Mouse (Mus musculus): ENCODE data around the gene Guca2a. TPM values are rescaled to one million over a fixed set of nuclear protein-coding genes. Genes with fewer than 3 reads are reported as not detected.

The Guca2a gene
- polyA plus RNA-seq, 1 experiment, result not detected

DNA sequence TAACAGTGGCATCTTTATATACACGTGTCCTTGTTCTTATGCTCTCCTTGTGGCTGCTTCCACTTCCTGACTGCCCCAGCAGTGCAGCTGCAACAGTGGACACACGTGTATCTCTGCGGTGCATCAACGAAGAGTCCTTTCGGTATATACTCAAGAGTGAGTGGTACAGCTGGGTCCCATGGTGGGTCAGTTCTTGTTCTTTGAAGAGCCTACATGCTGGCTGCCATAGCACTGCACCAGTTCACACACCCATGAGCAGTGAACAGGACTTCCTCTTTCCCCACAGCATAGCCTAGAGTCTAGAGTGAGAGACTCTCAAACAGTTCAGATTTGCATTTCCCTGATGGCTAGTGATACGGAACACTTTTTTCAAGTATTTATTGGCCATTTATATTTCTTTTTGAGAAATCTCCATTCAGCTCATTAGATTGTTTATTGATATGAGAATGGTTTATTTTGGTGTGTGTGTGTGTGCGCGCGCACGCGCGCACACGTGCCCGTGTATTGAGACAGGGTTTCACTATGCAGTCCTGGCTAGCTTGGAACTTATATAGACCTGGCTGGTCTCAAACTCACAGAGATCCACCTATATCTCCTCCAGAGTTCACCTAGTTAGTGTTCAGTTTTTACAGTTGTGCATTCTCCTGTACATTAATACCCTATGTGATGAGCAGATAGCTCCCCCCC lies 26.0 kb downstream of the Guca2a start:
- no peaks in the 10 kb centered on the region for H3K4me1 ChIP-seq (ENCODE audit: control insufficient read depth, insufficient read depth, low read length)
- no peak overlapping the region for H3K4me3 ChIP-seq (replicated peaks; ENCODE audit: extremely low read depth, low read depth, low read length)
- TF ChIP-seq CTCF (IDR thresholded peaks at IDR 0.05; ENCODE audit: insufficient read depth, low read length), result no peak
- no peak for TF ChIP-seq POLR2A (IDR thresholded peaks at IDR 0.05; ENCODE audit: borderline replicate concordance, extremely low read depth, low read depth, low read length)
- WGBS, result 84% methylated on average over 14 of the region's 14 CpGs
- DNase-seq, result no peak

DNA sequence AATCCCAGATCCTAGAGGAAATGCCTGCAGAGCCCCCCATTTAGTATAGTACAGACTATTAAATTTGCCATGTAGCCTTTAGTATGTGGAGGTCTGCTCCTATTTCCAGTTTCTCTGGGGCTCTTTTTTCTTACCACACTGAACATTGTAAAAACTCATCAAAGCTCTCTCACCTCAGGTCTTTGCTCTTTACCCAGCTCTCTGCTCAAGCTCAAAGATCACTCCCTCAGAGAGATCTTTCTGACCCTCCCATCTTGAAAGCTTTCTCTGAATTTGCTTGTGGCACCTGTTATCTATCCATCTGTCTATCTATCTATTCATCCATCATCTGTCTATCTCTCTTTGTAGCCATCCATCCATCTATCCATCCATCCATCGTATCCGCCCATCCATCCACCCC lies 27.7 kb downstream of the Guca2a start:
- no peak for DNase-seq
- Histone ChIP-seq H3K4me3 (replicated peaks; ENCODE audit: extremely low read depth, low read depth, low read length) (no peak overlapping the region), H3K4me1 (ENCODE audit: control insufficient read depth, insufficient read depth, low read length) (no peaks in the 10 kb centered on the region)
- WGBS, result 84% methylated on average over 2 of the region's 2 CpGs
- TF ChIP-seq POLR2A (IDR thresholded peaks at IDR 0.05; ENCODE audit: borderline replicate concordance, extremely low read depth, low read depth, low read length) (no peak), CTCF (IDR thresholded peaks at IDR 0.05; ENCODE audit: insufficient read depth, low read length) (no peak)

- DNase-seq, result no peak
- Histone ChIP-seq H3K4me1 (ENCODE audit: control insufficient read depth, insufficient read depth, low read length) (no peaks in the 10 kb centered on the region), H3K4me3 (replicated peaks; ENCODE audit: extremely low read depth, low read depth, low read length) (no peak overlapping the region)
- TF ChIP-seq POLR2A (IDR thresholded peaks at IDR 0.05; ENCODE audit: borderline replicate concordance, extremely low read depth, low read depth, low read length) (no peak), CTCF (IDR thresholded peaks at IDR 0.05; ENCODE audit: insufficient read depth, low read length) (no peak)
- WGBS, result 30% methylated on average over 8 of the region's 8 CpGs
Observed at GRCm38 (mm10) chr4:119666116-119666515, 28.6 kb downstream of the Guca2a start.

DNA sequence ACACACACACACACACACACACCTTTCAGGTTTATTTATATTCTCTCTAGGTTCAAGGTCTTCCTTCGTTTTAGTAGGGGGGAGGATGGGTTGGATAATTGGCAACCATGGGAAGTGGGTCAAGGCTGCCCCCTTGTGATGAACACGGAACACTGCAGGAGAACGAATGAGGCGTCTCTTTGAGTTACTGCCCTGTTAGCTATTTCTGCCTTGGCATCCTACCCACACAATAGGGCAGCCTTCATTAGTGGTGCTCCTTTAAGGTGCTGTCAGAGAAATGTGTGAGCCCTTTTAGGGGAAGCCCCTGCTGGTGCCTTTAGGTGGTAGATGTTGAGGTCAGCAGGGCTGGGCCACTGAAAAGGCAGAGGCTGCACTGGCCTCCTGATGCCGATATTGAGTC lies 29.9 kb downstream of the Guca2a start:
- DNase-seq, result peak; percentile 25
- WGBS, result 21% methylated on average over 5 of the region's 5 CpGs
- Histone ChIP-seq H3K4me3 (replicated peaks; ENCODE audit: extremely low read depth, low read depth, low read length) (no peak overlapping the region), H3K4me1 (ENCODE audit: control insufficient read depth, insufficient read depth, low read length) (no peaks in the 10 kb centered on the region)
- no peak for TF ChIP-seq POLR2A (IDR thresholded peaks at IDR 0.05; ENCODE audit: borderline replicate concordance, extremely low read depth, low read depth, low read length)
- peak; percentile 86 for TF ChIP-seq CTCF (IDR thresholded peaks at IDR 0.05; ENCODE audit: insufficient read depth, low read length)

DNA sequence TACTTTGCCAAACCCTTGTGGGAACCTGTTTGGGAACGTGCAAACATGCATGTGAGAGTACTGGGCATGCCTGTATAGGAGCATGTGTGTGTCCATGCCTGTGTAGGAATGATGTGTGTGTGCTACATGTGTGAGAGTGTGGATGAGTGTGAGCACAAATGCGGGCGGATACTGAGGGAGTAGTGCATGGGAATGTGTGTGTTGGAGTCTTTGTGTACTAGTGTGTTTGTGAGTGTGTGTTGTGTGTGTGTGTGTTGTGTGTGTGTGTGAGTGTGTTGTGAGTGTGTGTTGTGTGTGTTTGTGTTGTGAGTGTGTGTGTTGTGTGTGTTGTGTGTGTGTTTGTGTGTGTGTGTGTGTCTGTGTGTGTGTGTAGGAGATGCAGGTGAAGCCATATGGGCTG lies 30.7 kb downstream of the Guca2a start:
- H3K4me1 ChIP-seq (ENCODE audit: control insufficient read depth, insufficient read depth, low read length), result no peaks in the 10 kb centered on the region
- no peak for TF ChIP-seq POLR2A (IDR thresholded peaks at IDR 0.05; ENCODE audit: borderline replicate concordance, extremely low read depth, low read depth, low read length)
- no peak for DNase-seq
- 87% methylated on average over 3 of the region's 3 CpGs for WGBS
- H3K4me3 ChIP-seq (replicated peaks; ENCODE audit: extremely low read depth, low read depth, low read length), result no peak overlapping the region

DNA sequence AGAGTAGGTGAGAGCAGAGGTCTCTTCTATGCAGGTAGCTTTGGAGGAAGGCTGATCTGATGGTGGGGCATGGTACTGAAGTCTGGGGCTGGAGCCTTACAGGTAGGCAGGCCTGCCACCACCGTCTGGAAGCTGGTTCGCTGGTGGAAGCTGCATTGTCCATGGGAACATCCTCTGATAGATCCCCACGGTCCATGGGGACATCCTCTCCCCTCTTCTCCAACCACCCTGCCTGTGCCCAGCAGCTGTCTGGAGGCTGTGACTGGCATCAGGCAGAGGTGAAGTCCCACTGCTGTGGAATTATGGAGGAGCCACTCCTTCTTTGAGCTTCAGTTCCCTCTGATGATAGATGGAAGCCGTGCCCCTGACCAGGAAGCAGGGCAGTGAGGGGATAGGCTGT lies 31.1 kb downstream of the Guca2a start:
- TF ChIP-seq CTCF (IDR thresholded peaks at IDR 0.05; ENCODE audit: insufficient read depth, low read length), result no peak
- TF ChIP-seq POLR2A (IDR thresholded peaks at IDR 0.05; ENCODE audit: borderline replicate concordance, extremely low read depth, low read depth, low read length), result no peak

DNA sequence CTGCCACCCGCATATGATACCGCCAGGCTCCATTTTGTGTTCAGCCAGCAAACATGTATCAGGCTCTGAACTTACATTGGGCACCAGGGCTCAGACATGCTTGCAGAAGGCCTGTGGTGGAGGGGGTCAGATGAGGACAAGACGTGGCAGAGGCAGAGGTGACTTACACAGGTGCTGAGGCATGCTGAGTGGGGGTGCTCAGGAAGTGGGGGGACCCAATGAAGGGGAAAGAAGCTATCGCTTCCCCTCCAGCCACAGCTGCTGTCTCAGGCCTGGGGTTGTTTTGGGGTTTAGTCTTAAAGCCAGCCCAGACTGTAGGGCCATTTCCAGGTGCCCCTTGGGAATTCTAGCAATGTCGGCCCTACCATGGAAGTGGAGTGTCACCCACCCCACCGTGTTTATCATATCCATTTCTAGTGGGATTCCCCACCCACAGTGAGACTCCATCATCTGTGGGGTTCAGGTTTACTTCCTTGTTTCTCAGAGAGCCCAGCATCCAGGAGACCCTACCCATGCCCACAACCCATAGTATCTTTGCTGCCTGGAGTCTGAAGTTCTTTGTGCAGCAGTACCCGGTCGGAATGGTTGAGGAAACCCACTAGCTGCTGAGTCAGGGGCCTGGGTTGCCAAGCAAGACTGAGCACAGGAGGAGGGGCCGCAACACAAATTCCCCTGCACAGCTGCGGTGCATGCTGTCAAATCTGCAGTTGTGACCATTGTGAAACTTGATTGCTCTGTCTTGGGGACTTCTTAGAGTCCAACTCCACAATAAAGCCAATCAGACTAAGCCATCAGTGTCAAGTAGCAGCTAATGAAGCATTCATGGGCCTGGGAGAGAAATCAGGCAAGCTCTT lies 32.1 kb downstream of the Guca2a start:
- no peak overlapping the region for H3K4me3 ChIP-seq (replicated peaks; ENCODE audit: extremely low read depth, low read depth, low read length)
- no peaks in the 10 kb centered on the region for H3K4me1 ChIP-seq (ENCODE audit: control insufficient read depth, insufficient read depth, low read length)
- 67% methylated on average over 10 of the region's 10 CpGs for whole genome bisulfite sequencing
- no peak for DNase-seq
- no peak for TF ChIP-seq CTCF (IDR thresholded peaks at IDR 0.05; ENCODE audit: insufficient read depth, low read length)
- no peak for TF ChIP-seq POLR2A (IDR thresholded peaks at IDR 0.05; ENCODE audit: borderline replicate concordance, extremely low read depth, low read depth, low read length)

More for the DNA sequence above, 31.1 kb downstream of the Guca2a start:
- no peak overlapping the region for H3K4me3 ChIP-seq (replicated peaks; ENCODE audit: extremely low read depth, low read depth, low read length)
- no peaks in the 10 kb centered on the region for H3K4me1 ChIP-seq (ENCODE audit: control insufficient read depth, insufficient read depth, low read length)
- DNase-seq, result no peak
- whole genome bisulfite sequencing, result 67% methylated on average over 4 of the region's 4 CpGs

DNA sequence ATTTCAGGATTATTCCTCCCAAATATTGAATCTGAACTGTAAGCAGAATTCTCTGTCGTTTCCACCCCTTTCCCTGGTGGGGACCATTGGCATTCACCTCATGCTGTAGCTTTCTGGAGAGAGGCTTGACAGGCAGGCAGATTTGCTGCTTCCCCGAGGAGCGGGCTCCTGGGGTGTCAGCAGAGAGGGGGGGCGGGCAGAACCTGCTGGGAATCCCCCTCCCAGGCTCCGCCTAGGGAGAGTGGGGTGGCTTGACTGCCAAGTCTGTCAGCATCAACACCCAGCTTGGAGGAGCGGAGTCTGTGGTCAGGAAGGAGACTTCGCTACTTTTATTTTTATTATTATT lies 32.7 kb downstream of the Guca2a start:
- 46% methylated on average over 7 of the region's 7 CpGs for WGBS
- TF ChIP-seq POLR2A (IDR thresholded peaks at IDR 0.05; ENCODE audit: borderline replicate concordance, extremely low read depth, low read depth, low read length) (no peak), CTCF (IDR thresholded peaks at IDR 0.05; ENCODE audit: insufficient read depth, low read length) (no peak)

GRCm38 (mm10) chr4:119670736-119671135 lies 33.2 kb downstream of the Guca2a start:
- H3K4me1 ChIP-seq (ENCODE audit: control insufficient read depth, insufficient read depth, low read length), result no peaks in the 10 kb centered on the region
- WGBS, result 85% methylated on average over 6 of the region's 6 CpGs
- no peak for DNase-seq
- no peak for TF ChIP-seq POLR2A (IDR thresholded peaks at IDR 0.05; ENCODE audit: borderline replicate concordance, extremely low read depth, low read depth, low read length)
- TF ChIP-seq CTCF (IDR thresholded peaks at IDR 0.05; ENCODE audit: insufficient read depth, low read length), result no peak
- H3K4me3 ChIP-seq (replicated peaks; ENCODE audit: extremely low read depth, low read depth, low read length), result no peak overlapping the region

More for the DNA sequence above, 32.7 kb downstream of the Guca2a start:
- H3K4me3 ChIP-seq (replicated peaks; ENCODE audit: extremely low read depth, low read depth, low read length), result no peak overlapping the region
- no peak for DNase-seq
- no peaks in the 10 kb centered on the region for H3K4me1 ChIP-seq (ENCODE audit: control insufficient read depth, insufficient read depth, low read length)

GRCm38 (mm10) chr4:119671164-119671563 lies 33.7 kb downstream of the Guca2a start:
- DNase-seq, result no peak
- H3K4me3 ChIP-seq (replicated peaks; ENCODE audit: extremely low read depth, low read depth, low read length), result no peak overlapping the region
- WGBS, result 89% methylated on average over 9 of the region's 9 CpGs
- H3K4me1 ChIP-seq (ENCODE audit: control insufficient read depth, insufficient read depth, low read length), result no peaks in the 10 kb centered on the region
- TF ChIP-seq CTCF (IDR thresholded peaks at IDR 0.05; ENCODE audit: insufficient read depth, low read length) (no peak), POLR2A (IDR thresholded peaks at IDR 0.05; ENCODE audit: borderline replicate concordance, extremely low read depth, low read depth, low read length) (no peak)

Data from lung, adult 2 months (tissue).